Mouse (Mus musculus) G1E (cell line): ENCODE measurements at regions not wholly inside any gene's neighbourhood (a gene's known extent, or its start where the extent isn't known, plus 50 kb on each side); places are given as distances from the start of the nearest gene placed in this dataset.

ENCODE experiments used
- CTCF ChIP-seq: IDR thresholded peaks from 2 replicates; pipeline ENCODE4 v1.5.1; 2012; ENCODE audit warnings: low read depth, low read length, inconsistent platforms, mixed read lengths
- GATA1 ChIP-seq: IDR thresholded peaks from 2 replicates; pipeline ENCODE4 v1.6.1; 2012; ENCODE audit warnings: borderline replicate concordance, low read length, inconsistent platforms, mixed read lengths
- GATA2 ChIP-seq: IDR thresholded peaks from 2 replicates; pipeline ENCODE4 v1.6.1; 2012; ENCODE audit warnings: low read depth, low read length, inconsistent platforms, borderline replicate concordance
- POLR2AphosphoS5 ChIP-seq: IDR thresholded peaks from 2 replicates; pipeline ENCODE4 v1.6.1; 2012; ENCODE audit warnings: low read depth, low read length, inconsistent platforms; ENCODE audit not compliant: insufficient replicate concordance
- TAL1 ChIP-seq: conservative IDR thresholded peaks from 2 replicates; pipeline ENCODE4 v1.6.1; 2012; ENCODE audit warnings: low read depth, low read length, inconsistent platforms, mixed read lengths

DNA sequence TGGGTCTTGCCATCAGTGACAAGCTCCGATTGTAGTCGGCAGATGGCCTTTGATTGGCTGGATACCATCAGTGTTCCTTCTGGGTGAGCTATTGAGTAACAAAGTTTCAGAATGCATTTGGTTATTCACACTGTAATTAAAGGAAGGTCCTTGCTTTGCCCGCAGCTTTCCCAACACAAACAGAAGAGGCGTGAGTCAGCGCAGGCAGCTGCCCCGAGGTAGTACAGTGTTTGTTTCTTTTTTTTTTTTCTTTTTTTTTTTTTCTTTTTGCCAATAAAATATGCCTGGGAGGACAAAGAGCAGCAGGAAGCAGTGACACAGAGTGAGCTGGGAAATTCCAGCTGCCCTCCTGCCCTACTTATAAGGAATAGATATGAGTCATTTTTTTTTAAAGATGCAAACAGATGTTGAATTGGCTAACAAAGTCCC lies 152.3 kb upstream of the Tmc1 start:
- TF ChIP-seq CTCF = no peak
- TF ChIP-seq POLR2AphosphoS5 = no peak
- no peak for TF ChIP-seq TAL1
- no peak for TF ChIP-seq GATA1
- no peak for TF ChIP-seq GATA2
